Mouse (Mus musculus) splenic B cell, adult 2 months (primary cell): Measurements from ENCODE around the gene S1pr2.

Experiments used
- DNase-seq: peaks from one replicate; pipeline ENCODE4 v3.0.0-alpha.2; 2011; ENCODE audit warnings: low read depth, low spot score
- H3K27me3 ChIP-seq: 2 replicates; pipeline ENCODE4 v1.6.1; 2012; ENCODE audit warnings: mild to moderate bottlenecking, low read length, moderate library complexity, mixed read lengths; ENCODE audit not compliant: control insufficient read depth, poor library complexity, insufficient read depth, severe bottlenecking
- H3K36me3 ChIP-seq: 2 replicates; pipeline ENCODE4 v1.6.1; 2012; ENCODE audit warnings: mild to moderate bottlenecking, low read length, moderate library complexity, mixed read lengths; ENCODE audit not compliant: control insufficient read depth, poor library complexity, insufficient read depth, severe bottlenecking

S1pr2 gene

DNA sequence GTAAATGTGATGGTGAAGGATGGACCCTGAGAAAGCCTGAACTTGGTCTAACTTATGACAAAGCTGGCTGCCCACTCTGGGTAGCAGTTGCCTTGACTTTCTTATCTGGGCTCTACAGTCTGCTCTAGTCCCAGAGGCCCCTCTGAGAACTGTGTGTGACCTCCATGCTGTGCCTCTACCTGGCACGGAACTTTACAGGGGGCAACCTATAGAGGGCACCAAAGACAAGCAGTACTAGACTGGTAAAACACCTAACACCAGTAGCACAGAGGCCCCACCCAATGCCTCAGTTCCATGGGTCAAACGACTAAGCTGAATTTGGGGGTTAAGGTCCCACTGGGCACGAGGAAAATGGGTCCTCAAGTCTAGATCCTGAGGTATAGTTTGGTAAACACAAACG is 60.4 kb downstream of the S1pr2 start:
- Histone ChIP-seq H3K36me3 (peaks cover 4% of the 10 kb centered on the region), H3K27me3 (no peaks in the 10 kb centered on the region)
- peak; percentile 66 for DNase-seq
